In the genomic region with DNA sequence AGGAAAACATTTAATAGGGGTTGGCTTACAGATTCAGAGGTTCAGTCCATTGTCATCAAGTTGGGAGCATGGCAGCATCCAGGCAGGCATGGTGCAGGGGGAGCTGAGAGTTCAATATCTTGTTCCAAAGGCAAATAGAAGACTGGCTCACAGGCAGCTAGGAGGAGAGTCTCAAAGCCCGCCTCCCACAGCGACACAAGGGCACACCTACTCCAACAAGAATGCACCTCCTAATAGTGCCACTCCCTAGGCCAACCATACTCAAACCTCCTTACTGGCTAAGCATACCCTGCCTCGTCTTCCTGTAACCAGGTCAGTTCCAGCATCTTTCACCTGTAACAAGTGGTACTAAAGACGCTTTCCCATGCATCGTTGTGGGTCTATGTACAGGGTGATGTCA, we compare ENCODE assay signal across 14 mouse cellular contexts.
"Had no signal": no experiment of that assay in that cellular context is flagged by ENCODE, and none has a peak within 500 bp of the region (broad histone marks: within the 10 kb centered on the region; RNA-seq: fewer than 3 reads in every experiment).

No protein-coding gene starts in this region.

- H3K9ac ChIP-seq: liver, embryonic 12.5 days; liver, embryonic 14.5 days; lung, embryonic 14.5 days; midbrain, embryonic 13.5 days; midbrain, embryonic 15.5 days; neural tube, embryonic 12.5 days had no signal

- H3K27ac ChIP-seq: liver, embryonic 12.5 days; liver, embryonic 14.5 days; midbrain, embryonic 13.5 days; midbrain, embryonic 15.5 days; neural tube, embryonic 12.5 days had no signal

- DNase-seq: lung, adult 18-20 months; lung, embryonic 14.5 days; lung, postnatal 4 days; right cerebral cortex, postnatal 14 days; thymus, adult 18-20 months; thymus, postnatal 14 days; thymus, postnatal 36 days had no signal

- H3K36me3 ChIP-seq: liver, embryonic 12.5 days; midbrain, embryonic 13.5 days; midbrain, embryonic 15.5 days; neural tube, embryonic 12.5 days had no signal

- H3K9me3 ChIP-seq: liver, embryonic 12.5 days; midbrain, embryonic 15.5 days had no signal

- H3K4me3 ChIP-seq: liver, embryonic 12.5 days; megakaryocyte, embryonic 14.5 days; midbrain, embryonic 13.5 days; midbrain, embryonic 15.5 days; neural tube, embryonic 12.5 days had no signal

- ATAC-seq: liver, embryonic 12.5 days; midbrain, embryonic 13.5 days; midbrain, embryonic 15.5 days had no signal

- H3K27me3 ChIP-seq: liver, embryonic 12.5 days; midbrain, embryonic 13.5 days; midbrain, embryonic 15.5 days; neural tube, embryonic 12.5 days had no signal

- H3K4me2 ChIP-seq: liver, embryonic 12.5 days; lung, embryonic 14.5 days; midbrain, embryonic 11.5 days; midbrain, embryonic 13.5 days; midbrain, embryonic 15.5 days; neural tube, embryonic 12.5 days had no signal

- H3K4me1 ChIP-seq: liver, embryonic 12.5 days; midbrain, embryonic 13.5 days; midbrain, embryonic 15.5 days; neural tube, embryonic 12.5 days had no signal
